Mouse (Mus musculus): Measurements from ENCODE around the gene Acot6.

- TF ChIP-seq CTCF (IDR thresholded peaks at IDR 0.05; ENCODE audit: low read depth) (no peak), EP300 (IDR thresholded peaks at IDR 0.05; ENCODE audit: low read depth) (no peak)
Measured at GRCm38 (mm10) chr12:84125892-84126291, 25.4 kb downstream of the Acot6 start.
